Mouse (Mus musculus): ENCODE results near the gene Hsd3b1.

Hsd3b1 gene

DNA sequence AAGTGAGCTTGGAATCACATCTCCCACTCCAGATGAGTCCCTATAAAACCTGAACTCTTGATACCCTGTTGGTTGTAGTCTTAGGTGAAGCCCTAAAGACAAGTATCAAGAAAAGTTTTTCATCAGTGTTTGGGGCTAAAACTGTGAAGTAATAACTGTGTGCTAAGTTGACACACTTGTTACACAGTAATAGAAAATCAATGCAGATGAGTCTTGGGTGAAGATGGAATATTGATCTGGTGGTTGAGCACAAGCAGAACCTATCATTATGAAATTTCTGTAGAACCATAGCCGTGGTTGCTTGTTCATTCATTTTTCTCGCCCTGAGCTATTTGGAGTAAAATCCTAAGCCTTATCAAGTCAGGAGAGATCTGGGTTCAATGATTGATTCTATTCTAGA, 8.6 kb upstream of the Hsd3b1 start:
- no peaks in the 10 kb centered on the region for H3K4me1 ChIP-seq (replicated peaks; ENCODE audit: low read depth, low read length)
- no peaks in the 10 kb centered on the region for H3K36me3 ChIP-seq (ENCODE audit: insufficient read depth, low read length)
- no peak for TF ChIP-seq NANOG (IDR thresholded peaks at IDR 0.05; ENCODE audit: borderline replicate concordance, low read length)
- TF ChIP-seq POU5F1 (IDR thresholded peaks at IDR 0.05; ENCODE audit: borderline replicate concordance, low read length) = no peak
- TF ChIP-seq CTCF (conservative IDR thresholded peaks at IDR 0.05; ENCODE audit: low read length) = no peak
- no peaks in the 10 kb centered on the region for H3K9me3 ChIP-seq (ENCODE audit: low read length)
- no peak overlapping the region for H3K4me3 ChIP-seq (replicated peaks; ENCODE audit: low read length)
- no peaks in the 10 kb centered on the region for H3K27me3 ChIP-seq (ENCODE audit: insufficient read depth, low read length)

GRCm38 (mm10) chr3:98862800-98863199, 3.2 kb upstream of the Hsd3b1 start:
- Histone ChIP-seq H3K9me3 (ENCODE audit: low read length) (no peaks in the 10 kb centered on the region), H3K27me3 (ENCODE audit: insufficient read depth, low read length) (no peaks in the 10 kb centered on the region), H3K4me3 (replicated peaks; ENCODE audit: low read length) (no peak overlapping the region), H3K4me1 (replicated peaks; ENCODE audit: low read depth, low read length) (no peaks in the 10 kb centered on the region), H3K36me3 (ENCODE audit: insufficient read depth, low read length) (no peaks in the 10 kb centered on the region)
- TF ChIP-seq CTCF (conservative IDR thresholded peaks at IDR 0.05; ENCODE audit: low read length) = no peak

GRCm38 (mm10) chr3:98858051-98858450, 1.5 kb downstream of the Hsd3b1 start:
- no peaks in the 10 kb centered on the region for H3K27me3 ChIP-seq (ENCODE audit: insufficient read depth, low read length)
- no peaks in the 10 kb centered on the region for H3K36me3 ChIP-seq (ENCODE audit: insufficient read depth, low read length)
- H3K9me3 ChIP-seq (ENCODE audit: low read length) = no peaks in the 10 kb centered on the region
- H3K4me3 ChIP-seq (replicated peaks; ENCODE audit: low read length) = no peak overlapping the region
- H3K4me1 ChIP-seq (replicated peaks; ENCODE audit: low read depth, low read length) = no peaks in the 10 kb centered on the region
- no peak for TF ChIP-seq CTCF (conservative IDR thresholded peaks at IDR 0.05; ENCODE audit: low read length)
- TF ChIP-seq POU5F1 (IDR thresholded peaks at IDR 0.05; ENCODE audit: borderline replicate concordance, low read length) = no peak
- TF ChIP-seq NANOG (IDR thresholded peaks at IDR 0.05; ENCODE audit: borderline replicate concordance, low read length) = no peak

DNA sequence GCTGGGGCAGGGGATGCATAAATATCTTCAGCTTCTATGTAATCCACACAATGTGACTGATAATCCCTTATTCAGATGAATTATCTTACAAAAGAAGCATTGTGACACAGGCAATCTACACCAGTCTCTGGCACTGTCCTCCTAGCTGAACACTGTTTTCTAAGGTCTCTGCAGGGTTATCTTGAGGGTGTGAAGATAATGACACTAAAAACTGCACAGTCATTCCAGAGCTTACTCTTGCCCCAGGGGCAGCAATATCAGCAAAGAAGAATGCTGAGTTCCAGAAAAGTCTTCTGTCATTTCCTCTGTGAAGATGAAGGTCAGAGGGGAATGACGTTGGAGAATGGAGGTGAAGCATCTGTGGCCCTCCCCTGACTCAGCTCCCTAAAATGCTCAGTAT, 2.7 kb downstream of the Hsd3b1 start:
- no peak overlapping the region for H3K4me3 ChIP-seq (replicated peaks; ENCODE audit: low read length)
- no peaks in the 10 kb centered on the region for H3K4me1 ChIP-seq (replicated peaks; ENCODE audit: low read depth, low read length)
- no peaks in the 10 kb centered on the region for H3K27me3 ChIP-seq (ENCODE audit: insufficient read depth, low read length)
- no peaks in the 10 kb centered on the region for H3K9me3 ChIP-seq (ENCODE audit: low read length)
- no peak for TF ChIP-seq POU5F1 (IDR thresholded peaks at IDR 0.05; ENCODE audit: borderline replicate concordance, low read length)
- no peak for TF ChIP-seq CTCF (conservative IDR thresholded peaks at IDR 0.05; ENCODE audit: low read length)
- no peak for TF ChIP-seq NANOG (IDR thresholded peaks at IDR 0.05; ENCODE audit: borderline replicate concordance, low read length)
- no peaks in the 10 kb centered on the region for H3K36me3 ChIP-seq (ENCODE audit: insufficient read depth, low read length)

DNA sequence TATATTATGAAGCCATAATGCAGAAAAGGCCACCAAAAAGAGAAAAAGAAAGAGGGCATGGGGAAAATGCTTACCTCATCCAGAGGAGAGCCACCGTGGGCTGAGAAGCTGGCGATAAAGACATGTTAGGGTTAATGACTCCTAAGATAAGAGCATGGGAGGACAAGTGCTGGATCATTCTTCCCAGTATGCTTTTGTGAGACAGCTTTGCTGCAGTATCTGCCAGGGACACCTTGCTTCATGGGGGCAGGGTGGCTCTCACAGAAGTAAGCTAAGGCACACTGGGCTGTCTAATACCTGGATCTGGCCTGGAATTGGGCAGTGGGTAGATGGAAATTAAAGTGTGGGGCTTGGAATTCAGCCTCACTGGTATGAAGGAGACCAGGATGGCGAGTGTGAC, 4.4 kb downstream of the Hsd3b1 start:
- Histone ChIP-seq H3K4me1 (replicated peaks; ENCODE audit: low read depth, low read length) (no peaks in the 10 kb centered on the region), H3K4me3 (replicated peaks; ENCODE audit: low read length) (no peak overlapping the region), H3K27me3 (ENCODE audit: insufficient read depth, low read length) (no peaks in the 10 kb centered on the region), H3K9me3 (ENCODE audit: low read length) (no peaks in the 10 kb centered on the region), H3K36me3 (ENCODE audit: insufficient read depth, low read length) (no peaks in the 10 kb centered on the region)
- TF ChIP-seq POU5F1 (IDR thresholded peaks at IDR 0.05; ENCODE audit: borderline replicate concordance, low read length) (no peak), NANOG (IDR thresholded peaks at IDR 0.05; ENCODE audit: borderline replicate concordance, low read length) (no peak), CTCF (conservative IDR thresholded peaks at IDR 0.05; ENCODE audit: low read length) (no peak)

GRCm38 (mm10) chr3:98853685-98854084, 5.9 kb downstream of the Hsd3b1 start:
- H3K4me3 ChIP-seq (replicated peaks; ENCODE audit: low read length) = no peak overlapping the region
- TF ChIP-seq NANOG (IDR thresholded peaks at IDR 0.05; ENCODE audit: borderline replicate concordance, low read length) (no peak), POU5F1 (IDR thresholded peaks at IDR 0.05; ENCODE audit: borderline replicate concordance, low read length) (no peak), CTCF (conservative IDR thresholded peaks at IDR 0.05; ENCODE audit: low read length) (no peak)
- H3K27me3 ChIP-seq (ENCODE audit: insufficient read depth, low read length) = no peaks in the 10 kb centered on the region
- H3K4me1 ChIP-seq (replicated peaks; ENCODE audit: low read depth, low read length) = no peaks in the 10 kb centered on the region
- H3K9me3 ChIP-seq (ENCODE audit: low read length) = no peaks in the 10 kb centered on the region
- H3K36me3 ChIP-seq (ENCODE audit: insufficient read depth, low read length) = no peaks in the 10 kb centered on the region

- no peaks in the 10 kb centered on the region for H3K36me3 ChIP-seq (ENCODE audit: insufficient read depth, low read length)
- H3K4me1 ChIP-seq (replicated peaks; ENCODE audit: low read depth, low read length) = no peaks in the 10 kb centered on the region
- H3K27me3 ChIP-seq (ENCODE audit: insufficient read depth, low read length) = no peaks in the 10 kb centered on the region
- no peak for TF ChIP-seq NANOG (IDR thresholded peaks at IDR 0.05; ENCODE audit: borderline replicate concordance, low read length)
- no peak for TF ChIP-seq POU5F1 (IDR thresholded peaks at IDR 0.05; ENCODE audit: borderline replicate concordance, low read length)
- no peak for TF ChIP-seq CTCF (conservative IDR thresholded peaks at IDR 0.05; ENCODE audit: low read length)
- H3K4me3 ChIP-seq (replicated peaks; ENCODE audit: low read length) = no peak overlapping the region
- no peaks in the 10 kb centered on the region for H3K9me3 ChIP-seq (ENCODE audit: low read length)
Observed at GRCm38 (mm10) chr3:98853051-98853450, 6.5 kb downstream of the Hsd3b1 start.

- TF ChIP-seq CTCF (conservative IDR thresholded peaks at IDR 0.05; ENCODE audit: low read length) (no peak), POU5F1 (IDR thresholded peaks at IDR 0.05; ENCODE audit: borderline replicate concordance, low read length) (no peak), NANOG (IDR thresholded peaks at IDR 0.05; ENCODE audit: borderline replicate concordance, low read length) (no peak)
- H3K4me1 ChIP-seq (replicated peaks; ENCODE audit: low read depth, low read length) = no peaks in the 10 kb centered on the region
Observed at GRCm38 (mm10) chr3:98852631-98853030, 7.0 kb downstream of the Hsd3b1 start.

DNA sequence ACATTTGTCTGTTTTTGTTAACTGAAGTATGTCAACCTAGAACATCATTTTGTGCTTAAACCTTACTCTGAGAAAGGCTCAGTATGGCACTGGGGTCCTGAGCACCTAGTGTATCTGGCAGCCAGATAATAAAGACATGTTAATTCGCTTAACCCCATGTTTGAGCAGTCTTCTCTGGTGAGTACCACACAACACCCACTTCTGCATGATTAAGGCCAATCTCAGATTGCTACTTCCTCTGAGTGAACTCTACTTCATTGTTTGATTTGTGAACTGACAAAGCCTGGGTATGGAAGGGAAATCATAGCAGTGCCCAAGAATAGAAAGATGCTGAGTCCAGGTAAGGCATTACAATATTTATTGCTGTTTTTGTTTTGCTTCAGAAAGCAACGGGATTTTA, 7.7 kb downstream of the Hsd3b1 start:
- Histone ChIP-seq H3K36me3 (ENCODE audit: insufficient read depth, low read length) (no peaks in the 10 kb centered on the region), H3K4me1 (replicated peaks; ENCODE audit: low read depth, low read length) (no peaks in the 10 kb centered on the region), H3K4me3 (replicated peaks; ENCODE audit: low read length) (no peak overlapping the region), H3K27me3 (ENCODE audit: insufficient read depth, low read length) (no peaks in the 10 kb centered on the region), H3K9me3 (ENCODE audit: low read length) (no peaks in the 10 kb centered on the region)
- TF ChIP-seq POU5F1 (IDR thresholded peaks at IDR 0.05; ENCODE audit: borderline replicate concordance, low read length) = no peak
- no peak for TF ChIP-seq NANOG (IDR thresholded peaks at IDR 0.05; ENCODE audit: borderline replicate concordance, low read length)
- no peak for TF ChIP-seq CTCF (conservative IDR thresholded peaks at IDR 0.05; ENCODE audit: low read length)

More at GRCm38 (mm10) chr3:98852631-98853030, 7.0 kb downstream of the Hsd3b1 start:
- H3K36me3 ChIP-seq (ENCODE audit: insufficient read depth, low read length) = no peaks in the 10 kb centered on the region
- H3K4me3 ChIP-seq (replicated peaks; ENCODE audit: low read length) = no peak overlapping the region
- H3K9me3 ChIP-seq (ENCODE audit: low read length) = no peaks in the 10 kb centered on the region
- no peaks in the 10 kb centered on the region for H3K27me3 ChIP-seq (ENCODE audit: insufficient read depth, low read length)
